Mouse (Mus musculus) neural tube, postnatal 0 days (tissue): ENCODE measurements around the gene Gabbr2. TPM values are rescaled to one million over a fixed set of nuclear protein-coding genes. Genes with fewer than 3 reads are reported as not detected.

Experiments used
- polyA plus RNA-seq: library from polyadenylated mRNA; unstranded; fragments of >200 nt; fragmentation: Nextera tagmentation; extraction: Ambion mirVana; gene quantifications from 2 replicates; pipeline ENCODE4 v1.2.1, GENCODE M21; 2015

Gene Gabbr2
- polyA plus RNA-seq = 24.0 and 25.3 TPM in 2 replicates

GRCm38 (mm10) chr4:46991016-46991958 is at the start of gene Gabbr2:
Gene Gabbr2 (minus strand): TSS chr4:46991873.

DNA sequence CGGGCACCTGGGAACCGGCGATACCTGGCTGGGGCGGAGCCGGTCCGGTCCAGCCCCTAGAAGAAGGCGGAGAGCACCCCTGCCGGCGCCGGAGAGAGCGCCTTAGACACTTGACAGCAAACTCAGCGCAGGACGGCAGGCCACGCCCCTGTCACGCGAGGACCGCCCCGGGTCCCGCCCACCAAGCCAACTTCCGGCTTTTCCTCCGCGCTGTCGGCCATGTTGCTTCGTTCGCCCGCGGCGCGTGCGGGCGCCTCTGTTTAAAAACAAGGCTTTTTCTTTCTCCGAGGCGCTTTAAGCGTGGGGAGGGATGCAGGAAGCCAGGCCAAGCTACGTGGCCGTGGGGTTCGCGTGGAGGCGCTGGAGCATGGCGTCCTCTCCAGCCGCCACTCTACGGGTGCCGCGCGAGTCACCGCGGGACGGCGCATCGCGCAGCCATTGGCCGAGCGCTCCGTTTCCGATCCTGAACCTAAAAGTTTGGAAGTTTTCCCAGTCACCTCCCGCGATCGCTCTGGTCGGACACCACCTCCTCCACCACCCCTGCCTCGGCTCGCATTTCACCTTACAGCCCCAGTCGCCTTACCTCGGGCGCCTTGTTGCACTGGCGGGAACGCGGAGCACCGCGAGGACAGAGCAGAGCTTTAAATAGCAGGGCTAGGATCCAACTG is 341.5 kb downstream of the Gabbr2 start, which contains the start of gene Tbc1d2:
Gene Tbc1d2 (minus strand): TSS at position 124 of the 668 bp plus-strand sequence.

Other genes with a start within 250 kb of the Gabbr2 start
- 3.2 and 4.2 TPM in 2 replicates for gene Anks6, start 65.6 kb upstream of the Gabbr2 start, polyA plus RNA-seq
- 1.2 and 1.7 TPM in 2 replicates for gene Galnt12, start 100.0 kb upstream of the Gabbr2 start, polyA plus RNA-seq
- 4.7 and 4.9 TPM in 2 replicates for gene Col15a1, start 216.3 kb upstream of the Gabbr2 start, polyA plus RNA-seq